Mouse (Mus musculus): Measurements from ENCODE around the gene Hist1h2ab. TPM values are rescaled to one million over a fixed set of nuclear protein-coding genes. Genes with fewer than 3 reads are reported as not detected.
"Not testable (repeated sequence)": the region's sequence is repeated elsewhere in the genome, so short reads cannot be mapped to it uniquely, and the experiment has no call there.

The Hist1h2ab gene
- 16.7 and 18.1 TPM in 2 replicates for polyA plus RNA-seq (2014; fragmentation: Nextera tagmentation; extraction: Ambion mirVana)

DNA sequence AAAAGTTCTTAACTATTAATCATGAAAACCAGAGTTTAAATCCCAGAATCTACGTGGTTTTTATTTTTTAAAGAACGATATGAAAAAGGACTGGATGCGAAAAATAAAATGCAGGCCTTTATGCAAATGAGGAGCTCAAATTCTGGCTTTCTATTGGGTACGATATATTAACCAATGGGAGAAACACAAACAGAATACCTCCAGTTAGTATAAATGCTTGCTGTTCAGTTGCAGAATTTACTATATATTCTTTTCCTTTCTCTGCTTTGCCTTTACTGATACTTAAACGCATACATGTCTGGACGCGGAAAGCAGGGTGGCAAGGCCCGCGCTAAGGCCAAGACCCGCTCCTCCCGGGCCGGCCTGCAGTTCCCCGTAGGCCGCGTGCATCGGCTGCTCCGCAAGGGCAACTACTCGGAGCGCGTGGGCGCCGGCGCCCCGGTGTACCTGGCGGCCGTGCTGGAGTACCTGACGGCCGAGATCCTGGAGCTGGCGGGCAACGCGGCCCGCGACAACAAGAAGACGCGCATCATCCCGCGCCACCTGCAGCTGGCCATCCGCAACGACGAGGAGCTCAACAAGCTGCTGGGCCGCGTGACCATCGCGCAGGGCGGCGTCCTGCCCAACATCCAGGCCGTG lies at the start of gene Hist1h2ab:
Gene Hist1h2ab (plus strand): TSS at position 288 of the 639 bp plus-strand sequence.
- Histone ChIP-seq H3K4me3 (ENCODE audit: low read depth, low read length) (peak within 1 kb of the TSS; percentile 43), H3K27ac (ENCODE audit: low read depth, low read length) (peak within 1 kb of the TSS; percentile 95), H3K4me2 (peak within 1 kb of the TSS; percentile 66), H3K9ac (ENCODE audit: low read depth, low read length) (peak within 1 kb of the TSS; percentile 74; the same call in 1 of the 2 replicates)
- not testable (repeated sequence) for H3K9me3 ChIP-seq (replicated peaks; ENCODE audit: control insufficient read depth, low read length); H3K27me3 ChIP-seq (ENCODE audit: control insufficient read depth, insufficient read depth, low read length); H3K36me3 ChIP-seq (ENCODE audit: control insufficient read depth, insufficient read depth, low read length); H3K4me1 ChIP-seq (ENCODE audit: control insufficient read depth, insufficient read depth, low read length)
- ATAC-seq (replicated peaks; ENCODE audit: insufficient number of reproducible peaks, low FRiP score, low TSS enrichment) = 0 out of 2 replicates have a peak, but pooled peaks have one; percentile 27
- WGBS (ENCODE audit: insufficient replicate concordance) = 1% methylated on average over 25 of the region's 47 CpGs

DNA sequence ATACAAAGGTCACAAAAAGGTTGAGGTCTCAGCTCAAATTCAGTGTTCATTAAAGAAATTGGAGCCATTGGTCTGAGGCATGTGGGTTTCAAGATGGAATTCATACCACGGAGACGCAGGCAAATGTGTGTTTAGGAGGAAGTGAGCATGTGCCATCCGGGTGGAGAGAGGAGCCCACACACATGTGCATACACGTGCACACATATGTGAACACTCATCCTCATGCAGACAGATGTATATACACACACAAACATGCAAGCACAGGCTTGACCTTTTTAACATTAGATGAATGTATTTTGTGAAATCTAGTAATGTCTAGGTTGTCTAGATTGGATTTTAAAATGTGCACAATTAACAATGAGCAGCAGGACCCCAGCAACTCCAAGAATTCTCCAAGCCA lies 48.7 kb upstream of the Hist1h2ab start:
- H3K9me3 ChIP-seq (replicated peaks; ENCODE audit: control insufficient read depth, low read length) = no peaks in the 10 kb centered on the region

GRCm38 (mm10) chr13:23702801-23703200 lies 48.1 kb upstream of the Hist1h2ab start:
- not testable (repeated sequence) for H3K9ac ChIP-seq (ENCODE audit: low read depth, low read length); H3K27ac ChIP-seq (ENCODE audit: low read depth, low read length); ATAC-seq (replicated peaks; ENCODE audit: insufficient number of reproducible peaks, low FRiP score, low TSS enrichment); H3K4me1 ChIP-seq (ENCODE audit: control insufficient read depth, insufficient read depth, low read length); H3K27me3 ChIP-seq (ENCODE audit: control insufficient read depth, insufficient read depth, low read length); H3K9me3 ChIP-seq (replicated peaks; ENCODE audit: control insufficient read depth, low read length); H3K4me2 ChIP-seq; H3K4me3 ChIP-seq (ENCODE audit: low read depth, low read length); H3K36me3 ChIP-seq (ENCODE audit: control insufficient read depth, insufficient read depth, low read length)
- 68% methylated on average over 2 of the region's 2 CpGs for WGBS (ENCODE audit: insufficient replicate concordance)

More for the DNA sequence above, 48.7 kb upstream of the Hist1h2ab start:
- H3K4me2 ChIP-seq = no peak overlapping the region
- no peaks in the 10 kb centered on the region for H3K4me1 ChIP-seq (ENCODE audit: control insufficient read depth, insufficient read depth, low read length)
- H3K36me3 ChIP-seq (ENCODE audit: control insufficient read depth, insufficient read depth, low read length) = no peaks in the 10 kb centered on the region
- no peak overlapping the region for H3K9ac ChIP-seq (ENCODE audit: low read depth, low read length)
- ATAC-seq (replicated peaks; ENCODE audit: insufficient number of reproducible peaks, low FRiP score, low TSS enrichment) = no peak
- no peaks in the 10 kb centered on the region for H3K27me3 ChIP-seq (ENCODE audit: control insufficient read depth, insufficient read depth, low read length)
- no peak overlapping the region for H3K4me3 ChIP-seq (ENCODE audit: low read depth, low read length)
- 82% methylated on average over 4 of the region's 4 CpGs for WGBS (ENCODE audit: insufficient replicate concordance)
- no peak overlapping the region for H3K27ac ChIP-seq (ENCODE audit: low read depth, low read length)

GRCm38 (mm10) chr13:23705751-23706356 lies 45.1 kb upstream of the Hist1h2ab start:
- no peak overlapping the region for H3K4me3 ChIP-seq (ENCODE audit: low read depth, low read length)
- no peak overlapping the region for H3K4me2 ChIP-seq
- H3K4me1 ChIP-seq (ENCODE audit: control insufficient read depth, insufficient read depth, low read length) = 0 out of 2 replicates have a peak, but pooled peaks cover 8% of the 10 kb centered on the region
- no peak overlapping the region for H3K9ac ChIP-seq (ENCODE audit: low read depth, low read length)
- H3K27me3 ChIP-seq (ENCODE audit: control insufficient read depth, insufficient read depth, low read length) = no peaks in the 10 kb centered on the region
- ATAC-seq (replicated peaks; ENCODE audit: insufficient number of reproducible peaks, low FRiP score, low TSS enrichment) = no peak
- WGBS (ENCODE audit: insufficient replicate concordance) = 76% methylated on average over 7 of the region's 7 CpGs
- no peak overlapping the region for H3K27ac ChIP-seq (ENCODE audit: low read depth, low read length)
- H3K36me3 ChIP-seq (ENCODE audit: control insufficient read depth, insufficient read depth, low read length) = no peaks in the 10 kb centered on the region
- H3K9me3 ChIP-seq (replicated peaks; ENCODE audit: control insufficient read depth, low read length) = no peaks in the 10 kb centered on the region

GRCm38 (mm10) chr13:23706771-23707170 lies 44.2 kb upstream of the Hist1h2ab start:
- Histone ChIP-seq H3K9me3 (replicated peaks; ENCODE audit: control insufficient read depth, low read length) (no peaks in the 10 kb centered on the region), H3K4me1 (ENCODE audit: control insufficient read depth, insufficient read depth, low read length) (0 out of 2 replicates have a peak, but pooled peaks cover 9% of the 10 kb centered on the region), H3K27me3 (ENCODE audit: control insufficient read depth, insufficient read depth, low read length) (no peaks in the 10 kb centered on the region), H3K27ac (ENCODE audit: low read depth, low read length) (no peak overlapping the region), H3K4me3 (ENCODE audit: low read depth, low read length) (no peak overlapping the region), H3K9ac (ENCODE audit: low read depth, low read length) (no peak overlapping the region), H3K4me2 (no peak overlapping the region), H3K36me3 (ENCODE audit: control insufficient read depth, insufficient read depth, low read length) (no peaks in the 10 kb centered on the region)
- ATAC-seq (replicated peaks; ENCODE audit: insufficient number of reproducible peaks, low FRiP score, low TSS enrichment) = no peak
- WGBS (ENCODE audit: insufficient replicate concordance) = 89% methylated on average over 12 of the region's 12 CpGs

GRCm38 (mm10) chr13:23708041-23708440 lies 42.9 kb upstream of the Hist1h2ab start:
- Histone ChIP-seq H3K27me3 (ENCODE audit: control insufficient read depth, insufficient read depth, low read length) (no peaks in the 10 kb centered on the region), H3K4me2 (no peak overlapping the region), H3K9me3 (replicated peaks; ENCODE audit: control insufficient read depth, low read length) (no peaks in the 10 kb centered on the region), H3K36me3 (ENCODE audit: control insufficient read depth, insufficient read depth, low read length) (no peaks in the 10 kb centered on the region), H3K9ac (ENCODE audit: low read depth, low read length) (no peak overlapping the region), H3K4me1 (ENCODE audit: control insufficient read depth, insufficient read depth, low read length) (0 out of 2 replicates have a peak, but pooled peaks cover 9% of the 10 kb centered on the region), H3K4me3 (ENCODE audit: low read depth, low read length) (no peak overlapping the region), H3K27ac (ENCODE audit: low read depth, low read length) (0 out of 2 replicates have a peak overlapping the region, but pooled peaks have one; percentile 57)
- no peak for ATAC-seq (replicated peaks; ENCODE audit: insufficient number of reproducible peaks, low FRiP score, low TSS enrichment)
- 78% methylated on average over 4 of the region's 4 CpGs for WGBS (ENCODE audit: insufficient replicate concordance)

GRCm38 (mm10) chr13:23708654-23709053 lies 42.3 kb upstream of the Hist1h2ab start:
- no peaks in the 10 kb centered on the region for H3K36me3 ChIP-seq (ENCODE audit: control insufficient read depth, insufficient read depth, low read length)
- no peak overlapping the region for H3K9ac ChIP-seq (ENCODE audit: low read depth, low read length)
- peak overlapping the region; percentile 57; the same call in 1 of the 2 replicates for H3K27ac ChIP-seq (ENCODE audit: low read depth, low read length)
- 0 out of 2 replicates have a peak, but pooled peaks cover 9% of the 10 kb centered on the region for H3K4me1 ChIP-seq (ENCODE audit: control insufficient read depth, insufficient read depth, low read length)
- H3K27me3 ChIP-seq (ENCODE audit: control insufficient read depth, insufficient read depth, low read length) = no peaks in the 10 kb centered on the region
- ATAC-seq (replicated peaks; ENCODE audit: insufficient number of reproducible peaks, low FRiP score, low TSS enrichment) = no peak
- 49% methylated on average over 4 of the region's 4 CpGs for WGBS (ENCODE audit: insufficient replicate concordance)
- H3K9me3 ChIP-seq (replicated peaks; ENCODE audit: control insufficient read depth, low read length) = no peaks in the 10 kb centered on the region
- no peak overlapping the region for H3K4me3 ChIP-seq (ENCODE audit: low read depth, low read length)
- H3K4me2 ChIP-seq = no peak overlapping the region

DNA sequence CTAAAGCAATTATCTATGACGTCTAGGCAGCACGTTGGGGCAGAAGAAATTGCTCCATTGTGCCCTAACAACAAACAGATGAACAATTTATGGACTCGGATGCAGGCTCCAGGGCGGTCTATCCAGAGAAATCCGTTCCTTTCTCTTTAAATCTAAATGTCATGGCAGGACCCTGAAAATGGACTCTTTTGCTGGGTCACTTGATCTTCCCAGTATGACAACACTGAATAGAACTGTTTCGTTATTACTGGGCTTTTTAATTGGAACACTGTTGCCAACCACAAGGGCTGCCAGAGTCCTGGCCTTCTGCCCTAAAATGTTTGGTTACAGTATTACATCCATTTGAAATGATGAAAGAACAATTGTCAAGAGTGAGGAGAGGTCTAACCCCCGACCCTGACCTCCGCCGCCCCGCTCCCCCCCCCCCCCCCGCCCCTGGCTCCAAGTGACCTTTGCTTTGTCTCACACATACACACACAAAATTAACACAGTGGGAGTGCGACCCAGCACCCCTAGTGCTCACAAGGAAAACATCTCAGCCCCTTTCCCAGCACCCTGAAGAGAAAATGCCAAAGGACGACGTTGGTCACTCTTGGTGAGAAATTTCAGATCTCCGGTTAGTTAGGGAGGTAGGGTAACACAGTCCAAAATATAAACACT lies 41.1 kb upstream of the Hist1h2ab start:
- no peak for ATAC-seq (replicated peaks; ENCODE audit: insufficient number of reproducible peaks, low FRiP score, low TSS enrichment)
- no peak overlapping the region for H3K27ac ChIP-seq (ENCODE audit: low read depth, low read length)

More for the DNA sequence above, 41.1 kb upstream of the Hist1h2ab start:
- H3K9ac ChIP-seq (ENCODE audit: low read depth, low read length) = peak overlapping the region; percentile 71
- H3K36me3 ChIP-seq (ENCODE audit: control insufficient read depth, insufficient read depth, low read length) = no peaks in the 10 kb centered on the region
- no peaks in the 10 kb centered on the region for H3K9me3 ChIP-seq (replicated peaks; ENCODE audit: control insufficient read depth, low read length)
- no peaks in the 10 kb centered on the region for H3K27me3 ChIP-seq (ENCODE audit: control insufficient read depth, insufficient read depth, low read length)
- WGBS (ENCODE audit: insufficient replicate concordance) = 35% methylated on average over 11 of the region's 15 CpGs
- peak overlapping the region; percentile 42 for H3K4me3 ChIP-seq (ENCODE audit: low read depth, low read length)
- 0 out of 2 replicates have a peak, but pooled peaks cover 9% of the 10 kb centered on the region for H3K4me1 ChIP-seq (ENCODE audit: control insufficient read depth, insufficient read depth, low read length)
- H3K4me2 ChIP-seq = peak overlapping the region; percentile 71
